Mouse (Mus musculus): ENCODE data around the gene Meltf.

DNA sequence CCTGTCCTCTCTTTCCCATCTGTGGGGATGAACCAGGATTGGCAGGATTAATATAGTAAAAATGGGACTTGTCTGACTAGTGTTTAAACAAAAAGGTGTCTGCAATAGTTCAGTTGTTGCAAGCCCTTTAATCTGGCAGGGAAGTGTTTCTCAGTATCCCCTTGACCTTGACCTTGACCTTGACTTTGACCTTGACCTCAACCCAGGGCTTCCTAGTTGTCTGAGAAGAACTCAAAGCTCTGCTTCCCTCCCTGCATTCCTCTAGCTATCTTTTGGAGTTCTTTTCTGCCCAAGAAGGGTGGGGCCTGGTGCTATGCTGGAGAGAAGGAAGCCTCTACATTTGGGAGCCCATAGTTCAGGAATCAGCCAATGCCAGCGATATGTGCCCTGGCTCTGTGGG lies 23.3 kb downstream of the Meltf start:
- TF ChIP-seq CTCF (IDR thresholded peaks at IDR 0.05; ENCODE audit: extremely low read depth, insufficient read depth, low read length) (no peak), POLR2A (IDR thresholded peaks at IDR 0.05; ENCODE audit: extremely low read depth, insufficient read depth, low read length) (no peak)

Data from cortical plate, adult 2 months (tissue).